Mouse (Mus musculus) left cerebral cortex, postnatal 10 days (tissue): Measurements from ENCODE around the gene Gm10190. TPM values are rescaled to one million over a fixed set of nuclear protein-coding genes. Genes with fewer than 3 reads are reported as not detected.

Experiments used
- DNase-seq, 2 experiments: peaks; one replicate each; pipeline ENCODE4 v3.0.0; 2021 to 2022; ENCODE audit warnings: low spot score in 2 of 2, mixed read lengths in 1 of 2; ENCODE audit errors: extremely low spot score in 1 of 2
- intact Hi-C: fragments of 180-260 bp; cut with DNase I; formaldehyde crosslinking; loops from one replicate; pipeline ENCODE4 v1.15.1; 2025
- total RNA-seq, 2 experiments: library from RNA; stranded (reverse); gene quantifications; 2 replicates each; pipeline ENCODE4 v1.2.3; 2021

The Gm10190 gene
- total RNA-seq, 2 experiments from 2014 or later: 4.8 to 5.1 TPM

DNA sequence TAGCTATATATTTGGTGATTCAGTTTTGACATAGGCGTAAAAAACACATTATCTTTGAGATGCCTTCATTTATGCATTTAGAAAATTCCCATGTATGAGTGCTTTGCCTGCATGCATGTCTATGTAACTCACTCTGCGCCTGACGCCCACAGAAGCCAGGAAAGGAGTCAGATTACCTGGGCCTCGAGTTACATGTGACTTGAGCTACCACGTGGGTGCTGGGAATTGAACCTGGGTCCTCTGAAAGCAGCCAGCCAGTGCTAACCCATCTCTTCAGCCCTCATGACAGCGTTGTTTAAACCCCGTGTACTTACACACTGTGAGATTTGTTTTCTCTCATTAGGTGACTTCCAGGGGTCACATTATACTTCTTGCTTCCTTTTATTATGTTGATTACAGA is 48.8 kb downstream of the Gm10190 start:
- DNase-seq: no peak
- intact Hi-C loops: no loop called here

DNA sequence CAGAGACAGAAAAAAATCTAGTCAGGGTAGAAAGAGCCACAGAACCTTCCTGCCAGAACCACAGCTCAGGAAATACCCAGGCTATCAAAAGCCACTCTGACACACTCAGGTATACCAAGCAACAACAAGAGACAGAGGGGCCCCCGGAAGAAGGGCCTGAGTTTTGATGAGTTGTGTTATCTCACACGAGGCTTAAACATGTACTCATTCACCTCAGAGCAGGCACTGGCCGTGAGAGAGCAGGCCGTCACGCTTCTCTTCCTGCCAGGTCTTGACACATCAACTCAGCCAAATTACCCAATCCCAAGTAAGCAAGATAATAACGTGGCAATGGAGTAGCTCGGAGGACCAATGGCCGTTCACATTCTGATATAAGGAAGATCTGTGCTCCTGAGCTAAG is 49.7 kb downstream of the Gm10190 start:
- intact Hi-C loops: no loop called here

More for the DNA sequence above, 49.7 kb downstream of the Gm10190 start:
- DNase-seq: no peak

Other genes with a start within 250 kb of the Gm10190 start
- 1 to 10 TPM; 1.7 to 2.4 TPM for gene Galm, start 246.1 kb downstream of the Gm10190 start, total RNA-seq
- 100 to 1,000 TPM; 108 to 120 TPM for gene Srsf7, start 166.2 kb downstream of the Gm10190 start, total RNA-seq
- gene Ttc39d, start 166.1 kb downstream of the Gm10190 start, total RNA-seq: under 1 TPM; 0.17 to 0.18 TPM
- gene Gemin6, start 149.1 kb downstream of the Gm10190 start, total RNA-seq: 1 to 10 TPM; 5.8 to 6.6 TPM
- 10 to 100 TPM; 18.9 to 19.1 TPM for gene Morn2, start 83.3 kb downstream of the Gm10190 start, total RNA-seq
- gene Dhx57, start 83.1 kb downstream of the Gm10190 start, total RNA-seq: 10 to 100 TPM; 60.2 to 63.8 TPM
- gene Arhgef33, start 66.1 kb downstream of the Gm10190 start, total RNA-seq: 1 to 10 TPM; 3.1 to 3.9 TPM
- gene Sos1, start 106.9 kb upstream of the Gm10190 start, total RNA-seq: 10 to 100 TPM; 34.0 to 35.6 TPM
- gene Cdkl4, start 204.3 kb upstream of the Gm10190 start, total RNA-seq: 10 to 100 TPM; 12.1 to 12.4 TPM